Mouse (Mus musculus) testis, postnatal 10 days (tissue): Measurements from ENCODE around the gene Rcn3.
"Not testable (repeated sequence)": the region's sequence is repeated elsewhere in the genome, so short reads cannot be mapped to it uniquely, and the experiment has no call there.

Experiments
- DNase-seq: peaks from one replicate; pipeline ENCODE4 v3.0.0; 2021; ENCODE audit warnings: low spot score

Rcn3 gene

DNA sequence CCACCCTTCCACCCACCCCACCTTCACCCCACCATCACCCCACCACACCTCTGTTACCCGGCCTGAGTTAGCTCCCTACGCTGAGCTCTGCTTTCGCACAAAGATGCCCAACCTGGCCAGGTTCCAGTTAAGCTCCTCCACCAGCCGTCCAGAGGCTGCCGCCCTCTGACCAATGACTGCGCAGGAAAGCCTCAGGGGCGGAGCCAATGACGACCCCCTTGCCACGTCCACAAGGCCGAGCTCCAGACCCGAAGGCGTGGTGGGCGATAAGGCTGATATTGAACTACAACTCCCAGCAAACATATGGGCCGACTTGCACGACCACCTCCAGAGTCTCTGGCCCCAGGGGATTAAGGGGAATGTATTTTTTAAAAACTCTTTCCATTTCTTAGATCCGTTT lies at the start of gene Rcn3:
Rcn3 (minus strand) TSS at position 174 of the 400 bp plus-strand sequence.
- peak; percentile 94 for DNase-seq

DNA sequence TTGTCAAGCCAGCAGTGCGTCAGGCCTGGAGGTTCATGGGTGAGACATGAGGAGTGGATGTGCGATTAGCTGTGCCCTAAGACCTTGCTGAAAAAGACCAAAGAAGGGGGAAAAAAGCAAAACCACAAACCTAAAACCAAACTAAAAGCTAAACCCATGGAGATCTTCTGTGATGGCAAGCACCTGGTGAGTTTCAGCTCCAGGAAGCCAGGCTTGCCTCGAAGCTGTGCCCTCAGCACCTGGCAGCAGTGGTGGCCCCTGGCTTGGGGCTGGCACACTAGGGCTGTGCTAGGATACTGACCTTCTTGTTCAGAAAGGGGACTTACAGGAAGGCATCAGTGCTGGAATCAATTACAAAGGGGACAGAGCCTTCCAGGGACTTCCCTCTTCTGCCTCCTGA lies 49.3 kb upstream of the Rcn3 start:
- DNase-seq: no peak

DNA sequence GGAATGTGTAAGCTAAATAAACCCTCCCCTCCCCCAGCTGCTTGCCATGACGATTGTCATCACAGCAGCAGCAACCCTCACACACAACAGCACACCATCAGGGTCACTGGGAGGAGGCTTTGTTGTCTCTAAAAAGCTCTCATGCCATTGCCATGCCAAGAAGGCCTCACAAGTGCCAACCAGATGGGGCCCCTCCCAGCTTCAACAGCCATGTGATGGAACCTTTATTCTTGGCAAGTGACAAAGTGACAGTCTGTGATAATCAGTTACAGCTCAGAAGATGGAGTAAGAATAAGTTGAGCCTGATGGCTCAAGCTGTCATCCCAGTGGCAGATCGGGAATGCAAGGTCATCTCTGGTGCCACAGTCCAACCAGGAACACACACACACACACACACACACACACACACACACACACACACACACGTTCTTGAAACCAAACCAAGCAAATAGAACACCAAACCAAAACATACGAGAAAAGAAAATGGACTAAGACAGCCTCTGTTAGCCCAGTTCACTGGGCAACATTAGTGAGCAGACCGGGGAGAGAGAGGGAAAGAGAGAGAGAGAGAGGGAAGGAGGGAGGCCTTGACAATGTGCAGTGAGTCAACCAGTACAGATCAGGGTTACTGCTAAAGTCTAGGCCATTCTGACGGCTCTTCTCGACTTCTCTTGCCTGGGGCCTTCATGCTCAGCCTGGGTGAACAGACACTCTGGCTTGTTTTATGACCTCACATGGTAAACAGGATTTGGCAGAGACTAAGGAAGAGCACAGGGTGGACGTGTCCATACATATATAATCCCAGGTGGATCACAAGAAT lies 48.1 kb upstream of the Rcn3 start:
- no peak for DNase-seq

DNA sequence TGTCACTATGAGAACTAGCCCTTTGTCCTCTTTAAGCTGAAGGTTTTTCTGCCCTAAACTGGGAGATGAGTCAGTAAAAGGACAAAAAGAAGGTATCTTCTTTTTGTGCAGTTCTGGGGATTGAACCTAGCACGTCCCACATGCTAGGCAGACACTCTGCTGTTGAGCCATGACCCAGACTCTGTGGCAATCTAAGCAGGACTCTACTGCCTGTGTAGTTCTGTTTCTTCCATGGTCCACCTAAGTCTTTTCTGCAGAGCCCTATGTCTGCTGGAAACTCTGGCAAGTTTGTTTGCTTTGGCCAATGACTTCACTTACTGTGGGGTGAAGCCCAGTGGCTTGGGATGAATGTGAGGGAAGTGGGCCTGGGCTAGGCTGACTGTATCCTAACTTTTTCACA lies 46.4 kb upstream of the Rcn3 start:
- no peak for DNase-seq

DNA sequence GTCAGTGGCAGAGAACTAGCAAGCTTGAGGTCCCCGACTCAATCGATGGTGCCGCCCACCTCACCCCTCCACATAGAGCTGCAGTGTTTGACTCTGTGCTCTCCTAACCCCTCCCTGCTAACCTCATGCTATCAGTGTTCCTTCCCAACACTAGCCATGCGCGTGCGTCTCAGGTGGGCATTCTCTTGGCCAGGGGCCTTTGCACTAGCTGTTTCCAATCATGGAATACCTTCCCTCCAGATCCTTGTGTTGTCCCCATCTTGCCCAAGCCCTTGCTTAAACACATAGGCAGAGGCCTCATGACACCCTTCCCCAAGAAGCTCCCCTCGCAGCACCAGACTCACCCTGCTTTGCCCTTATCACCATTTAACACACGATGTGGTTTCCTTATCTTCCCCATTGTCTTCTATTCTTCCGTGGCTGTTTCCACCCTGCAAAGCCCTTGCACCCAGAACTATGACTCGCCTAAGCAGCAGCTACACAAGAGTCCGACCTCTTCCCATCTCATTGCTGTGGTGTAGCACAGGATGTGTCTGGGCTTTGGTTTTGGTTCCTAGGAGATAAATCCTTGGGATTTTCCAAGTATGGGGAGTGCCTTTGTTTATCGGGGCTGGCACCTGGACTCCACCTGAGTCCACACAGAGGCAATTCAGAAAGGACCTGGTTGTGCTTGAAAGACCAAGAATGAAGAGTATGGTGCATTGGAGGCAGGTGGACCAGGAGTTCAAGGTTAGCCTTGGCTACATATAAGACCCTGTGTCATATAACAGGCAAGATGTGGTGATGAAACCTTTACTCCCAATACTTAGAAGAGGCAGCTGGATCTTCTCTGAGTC lies 45.4 kb upstream of the Rcn3 start:
- DNase-seq: no peak

DNA sequence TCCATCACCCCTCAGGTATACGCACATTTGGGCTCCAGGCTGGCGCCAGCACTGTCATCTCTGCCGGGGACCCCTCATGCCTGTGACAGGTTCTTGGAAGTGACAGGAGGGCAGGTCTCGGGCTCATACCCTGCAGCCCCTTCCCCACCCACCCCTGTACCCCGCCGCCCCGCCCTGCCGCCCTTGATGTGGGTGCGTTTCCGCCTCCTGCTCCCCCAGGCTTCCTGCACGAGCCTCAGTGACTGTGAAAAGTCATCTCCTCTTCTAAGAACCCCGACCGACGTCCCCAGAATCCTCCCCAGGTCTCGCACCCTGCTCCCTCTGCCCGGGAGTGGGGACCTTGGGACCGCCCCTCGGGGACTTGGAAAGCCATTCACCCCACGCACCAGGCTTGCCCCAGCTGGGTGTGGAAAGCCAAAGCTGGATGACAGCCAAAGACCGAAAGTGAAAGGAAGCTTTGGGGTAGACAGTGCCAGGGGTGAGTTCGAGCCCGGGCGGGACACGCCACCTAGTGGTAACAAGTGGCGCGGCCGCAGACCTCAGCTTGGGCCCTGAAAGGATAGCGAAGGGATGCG lies 44.1 kb upstream of the Rcn3 start, which contains the start of the genes Gm45713 and Flt3l:
Gm45713 (minus strand) TSS at position 239 of the 575 bp plus-strand sequence.
Flt3l (minus strand) TSS at position 440 of the 575 bp plus-strand sequence.
- peak; percentile 94 for DNase-seq

DNA sequence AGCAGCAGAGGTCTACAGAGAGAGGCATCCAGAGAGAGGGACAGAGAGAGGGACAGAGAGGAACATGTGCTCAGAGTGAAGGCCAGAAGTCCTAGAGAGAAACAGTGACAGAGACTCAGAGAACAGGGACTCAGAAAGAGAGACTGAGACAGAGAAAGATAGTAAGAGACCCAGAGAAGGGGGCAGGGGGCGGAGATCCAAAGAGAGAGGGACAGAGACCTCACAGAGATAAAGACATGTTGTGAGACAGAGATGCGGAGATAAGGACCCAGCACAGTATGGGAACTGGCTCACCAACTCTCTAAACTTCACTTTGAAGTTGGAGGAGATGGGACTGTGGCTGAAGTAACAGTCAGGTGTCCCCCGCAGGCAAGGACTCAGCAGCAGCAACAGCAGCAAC lies 43.3 kb upstream of the Rcn3 start:
- no peak for DNase-seq

DNA sequence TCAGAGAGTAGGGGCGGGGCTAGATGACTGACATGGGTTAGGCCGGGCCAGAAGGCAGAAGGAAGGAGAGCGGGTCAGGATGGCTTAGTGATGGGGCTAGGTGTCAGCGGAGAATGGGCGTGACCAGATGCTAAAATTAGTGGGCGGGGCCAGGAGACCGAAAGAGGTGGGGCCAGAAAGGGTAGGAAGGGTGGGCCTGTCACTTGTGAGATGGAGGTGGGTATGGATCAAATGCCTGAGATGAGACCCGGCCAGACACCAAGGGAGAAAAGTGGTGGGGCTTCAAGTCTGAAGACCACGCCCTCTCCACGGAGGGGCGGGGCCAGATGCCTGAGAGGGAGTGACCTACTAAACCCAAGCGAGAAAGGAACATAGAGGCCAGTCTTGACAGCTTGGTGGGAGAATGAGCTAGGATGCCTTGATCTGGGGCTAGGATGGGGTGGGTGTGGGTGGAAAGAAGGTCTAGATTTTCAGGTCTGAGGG lies 42.6 kb upstream of the Rcn3 start:
- DNase-seq: peak; percentile 82

DNA sequence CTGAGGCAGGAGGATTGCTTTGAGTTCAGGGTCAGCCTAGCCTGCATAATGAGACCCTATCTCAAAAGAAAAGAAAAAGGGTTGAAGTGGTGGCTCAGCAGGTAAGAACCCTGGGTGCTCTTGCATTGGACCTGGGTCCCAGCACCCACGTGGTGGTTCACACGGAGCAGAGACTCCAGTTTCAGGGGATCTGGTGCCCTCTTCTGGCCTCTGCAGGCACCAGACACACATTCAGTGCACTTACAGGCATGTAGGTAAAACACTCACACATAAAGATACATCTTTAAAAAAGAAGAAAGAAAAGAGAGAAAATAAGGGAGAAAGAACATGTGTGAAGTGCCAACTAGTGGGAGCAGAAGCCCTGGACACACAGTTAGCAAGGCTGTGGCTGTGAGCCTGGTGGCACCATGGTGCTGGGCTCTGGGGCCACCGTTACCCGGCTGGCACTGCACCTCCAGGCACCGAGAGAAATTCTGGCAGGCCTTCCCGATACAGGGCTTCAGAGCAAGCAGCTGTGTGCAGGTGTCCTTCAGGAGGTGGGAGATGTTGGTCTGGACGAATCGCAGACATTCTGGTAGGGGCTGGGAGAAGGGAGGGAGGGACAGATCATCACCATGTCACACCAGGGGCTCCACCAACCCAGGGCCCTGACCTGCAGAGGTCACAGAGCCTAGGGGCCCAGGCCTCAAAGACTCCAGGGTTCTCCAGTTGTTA lies 41.6 kb upstream of the Rcn3 start:
- no peak for DNase-seq

DNA sequence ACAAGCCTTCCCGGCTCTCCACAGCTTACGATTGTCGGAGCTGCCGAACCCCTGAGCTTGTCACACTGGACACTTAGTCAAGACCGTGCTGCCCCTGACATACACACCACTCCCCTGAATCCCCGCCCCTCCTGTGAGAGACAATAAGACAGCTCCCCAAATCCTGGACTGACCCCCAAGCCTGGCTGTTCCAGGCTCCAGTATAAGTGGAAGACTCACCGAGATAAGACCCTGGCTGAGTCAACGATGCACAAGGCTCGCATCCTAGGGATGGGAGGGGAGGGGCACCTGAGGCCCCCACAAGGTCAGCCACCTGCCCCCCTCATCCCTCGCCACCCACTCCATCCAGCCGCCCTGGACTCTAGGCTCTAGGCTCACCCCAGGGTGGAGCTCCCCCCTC lies 39.8 kb upstream of the Rcn3 start:
- DNase-seq: peak; percentile 43

DNA sequence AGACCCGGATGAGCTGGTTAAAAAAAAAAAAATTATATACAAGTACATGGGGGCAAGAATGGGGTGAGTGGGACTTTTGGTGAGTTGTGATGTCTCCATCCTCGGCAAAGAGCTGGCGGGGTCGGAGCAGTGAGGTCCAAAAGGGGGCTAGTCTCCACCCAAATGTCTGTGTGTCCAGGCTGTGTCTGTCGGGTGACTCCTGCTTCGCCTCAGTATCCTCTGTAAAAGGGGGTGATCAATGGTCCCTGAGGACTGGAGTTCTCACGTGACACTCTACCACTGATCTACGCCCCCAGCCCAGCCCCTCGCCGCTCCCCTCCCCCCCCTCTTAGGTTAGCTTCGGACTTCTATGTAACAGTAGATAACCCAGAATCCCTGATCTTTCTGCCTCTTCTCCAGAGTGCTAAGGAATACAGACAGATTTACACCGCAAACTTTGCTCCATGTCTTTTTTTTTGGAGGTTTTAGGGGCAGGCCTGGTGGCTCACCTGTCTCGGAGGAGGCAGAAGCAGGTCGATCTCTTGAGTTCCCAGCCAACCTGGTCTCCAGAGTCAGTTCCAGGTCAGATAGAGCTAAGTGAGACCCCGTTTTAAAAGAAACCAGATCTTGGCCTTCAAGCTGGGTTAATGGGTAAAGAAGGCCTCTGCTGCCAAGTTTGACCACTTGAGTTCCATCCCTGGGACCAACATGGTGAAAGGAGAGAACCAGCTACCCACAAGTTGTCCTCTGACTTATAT lies 37.9 kb upstream of the Rcn3 start:
- no peak for DNase-seq

DNA sequence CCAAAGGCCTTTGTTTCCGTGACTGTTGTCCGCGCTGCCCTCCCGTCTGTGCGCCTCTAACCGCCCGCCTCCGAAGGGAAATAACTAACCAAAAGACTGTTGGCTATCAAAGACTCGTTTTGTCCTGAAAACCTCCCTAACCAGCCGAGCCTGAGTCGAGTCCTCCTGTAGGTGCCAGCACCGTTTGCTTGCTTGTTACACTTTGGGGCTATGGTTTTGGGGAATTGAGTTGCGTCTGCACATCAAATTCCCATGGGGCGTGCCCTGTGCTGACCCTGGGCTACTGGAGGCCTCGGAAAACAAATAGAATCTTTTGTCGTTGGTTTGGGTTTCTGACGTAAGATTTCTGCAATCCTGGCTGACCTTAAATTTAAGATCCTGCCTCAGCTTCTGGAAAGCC lies 37.3 kb upstream of the Rcn3 start:
- peak; percentile 80 for DNase-seq

DNA sequence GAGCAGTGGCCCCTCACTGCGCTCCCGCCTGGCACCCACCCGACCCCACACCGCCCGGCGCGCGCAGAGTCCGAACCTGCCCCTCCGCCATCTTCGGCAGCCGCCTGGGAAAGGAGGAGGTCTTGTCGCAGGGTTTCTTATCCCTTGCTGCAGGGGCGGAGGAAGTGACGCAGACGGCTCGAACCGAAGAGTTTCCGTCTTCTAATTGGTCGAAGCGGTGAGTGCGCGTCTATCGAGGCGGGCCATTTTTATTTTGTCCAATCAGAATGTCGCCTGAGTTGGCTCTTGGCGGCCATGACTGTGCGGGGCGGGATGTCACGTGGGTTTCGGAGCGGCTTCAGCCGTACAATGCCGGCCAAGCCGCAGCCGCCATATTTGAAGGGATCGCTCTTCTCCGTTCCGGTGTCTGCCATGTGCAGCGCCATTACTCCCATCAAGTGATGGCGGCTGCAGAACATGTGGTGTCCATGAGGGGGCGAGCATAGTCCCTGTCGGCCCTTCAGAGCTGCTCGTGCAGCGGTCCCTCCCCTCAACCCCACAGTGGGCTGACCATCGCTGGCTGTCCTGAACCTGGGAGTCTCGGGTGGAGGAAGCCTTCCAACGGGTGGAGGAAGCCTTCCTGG lies 36.7 kb upstream of the Rcn3 start, which contains the start of gene Rpl13a:
Rpl13a (minus strand) TSS at position 138 of the 623 bp plus-strand sequence.
- peak; percentile 97 for DNase-seq

DNA sequence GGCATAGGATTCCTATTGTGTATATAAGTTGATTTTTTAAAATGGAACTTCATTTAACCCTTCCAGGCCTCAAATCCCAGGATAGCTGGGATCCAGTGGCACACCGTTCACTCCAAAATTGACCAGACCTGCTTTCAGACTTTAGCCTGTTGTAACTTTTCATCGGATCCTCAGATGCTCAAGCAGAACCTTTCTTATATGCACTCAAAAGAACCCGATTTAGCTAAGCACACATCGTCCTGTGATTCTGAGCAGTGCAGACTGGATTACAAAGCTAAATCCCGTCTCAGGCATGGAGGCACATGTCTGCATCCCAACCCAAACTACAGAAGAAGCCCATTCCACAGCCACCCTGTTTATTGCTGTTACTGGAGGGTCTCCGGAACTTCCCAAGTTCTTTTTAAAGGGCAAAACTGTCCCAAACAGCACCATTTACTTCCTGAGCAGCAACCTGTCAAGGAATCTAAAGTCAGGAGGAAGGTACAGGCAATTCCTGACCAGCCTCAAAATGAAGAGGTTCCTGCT lies 35.7 kb upstream of the Rcn3 start:
- DNase-seq: no peak

DNA sequence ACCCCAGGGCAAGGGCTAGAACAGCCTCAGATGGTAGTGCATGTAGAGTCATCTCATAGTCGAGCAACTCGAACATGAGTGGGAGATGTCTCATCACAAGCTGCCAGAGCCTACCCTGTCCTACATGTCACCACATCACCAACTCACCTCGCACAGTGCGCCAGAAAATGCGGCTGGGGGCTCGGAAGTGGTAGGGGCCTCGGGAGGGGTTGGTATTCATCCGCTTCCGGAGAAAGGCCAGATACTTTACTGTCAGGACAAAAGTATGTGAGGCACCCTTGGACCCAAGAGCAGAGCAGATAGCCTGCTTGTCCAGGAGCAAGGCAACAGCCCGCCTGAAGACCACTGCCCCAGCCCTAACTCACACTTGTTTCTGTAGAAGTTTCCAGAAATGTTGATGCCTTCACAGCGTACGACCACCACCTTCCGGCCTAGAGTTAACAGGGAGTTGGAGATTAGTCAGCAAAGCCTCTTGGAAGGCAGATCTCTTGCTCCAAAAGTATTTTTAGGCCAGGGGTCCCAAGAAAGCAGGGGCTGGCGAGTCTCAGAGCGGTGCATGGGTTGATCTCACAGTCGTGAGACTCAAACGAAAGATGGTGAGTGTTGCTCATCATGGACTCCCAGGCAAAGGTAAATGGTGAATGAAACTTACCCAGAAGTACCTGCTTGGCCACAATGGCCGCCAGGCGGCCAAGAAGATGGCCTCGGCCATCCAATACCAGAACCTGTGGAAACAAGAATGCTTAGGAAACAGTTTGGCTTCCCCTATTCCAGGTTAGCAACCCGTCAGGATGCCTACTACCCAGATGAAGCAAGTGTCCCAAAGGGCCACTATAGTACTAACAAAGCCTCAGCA lies 35.1 kb upstream of the Rcn3 start:
- DNase-seq: no peak

DNA sequence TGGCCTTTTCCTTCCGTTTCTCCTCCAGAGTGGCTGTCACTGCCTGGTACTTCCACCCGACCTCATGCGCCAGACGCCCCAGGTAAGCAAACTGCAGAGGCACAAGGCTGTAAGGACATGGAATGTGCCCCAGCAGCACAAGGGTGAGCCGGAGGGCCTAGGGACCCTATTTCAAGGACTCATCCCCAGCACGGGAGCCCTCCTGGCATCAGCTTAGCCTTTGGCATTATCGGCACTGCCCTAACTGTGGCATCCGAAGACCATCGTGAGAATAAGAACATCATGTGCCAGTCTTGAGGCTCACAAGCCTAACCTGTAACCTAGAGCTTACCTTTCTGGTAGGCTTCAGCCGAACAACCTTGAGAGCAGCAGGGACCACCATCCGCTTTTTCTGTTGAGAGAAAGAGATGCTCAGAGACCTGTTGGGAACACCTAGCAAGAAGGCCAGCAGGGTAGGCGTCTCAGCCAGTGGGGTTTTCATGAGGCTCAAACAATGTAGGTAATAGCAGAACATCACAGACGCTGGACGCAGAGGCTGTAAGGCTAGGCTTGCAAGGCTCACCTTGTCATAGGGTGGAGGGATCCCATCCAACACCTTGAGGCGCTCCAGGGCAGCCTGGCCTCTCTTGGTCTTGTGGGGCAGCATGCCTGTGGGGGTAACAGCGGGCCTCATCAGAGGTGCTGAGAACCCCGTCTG lies 34.3 kb upstream of the Rcn3 start:
- DNase-seq: no peak

DNA sequence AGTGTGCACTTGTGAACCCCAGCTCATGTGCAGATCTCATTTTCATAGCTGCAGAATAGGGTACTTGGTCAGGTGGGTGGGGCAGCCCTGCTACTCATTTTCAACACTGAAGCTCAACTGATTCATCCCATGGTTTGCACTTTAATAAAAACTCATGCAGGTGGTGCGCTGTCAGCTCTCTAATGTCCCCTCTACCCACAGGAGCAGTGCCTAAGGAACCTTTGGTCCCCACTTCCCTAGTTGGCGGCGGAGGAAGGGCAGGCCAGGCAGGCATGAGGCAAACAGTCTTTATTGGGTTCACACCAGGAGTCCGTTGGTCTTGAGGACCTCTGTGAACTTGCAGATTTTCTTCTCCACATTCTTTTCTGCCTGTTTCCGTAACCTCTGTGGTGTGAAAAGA lies 33.6 kb upstream of the Rcn3 start:
- not testable (repeated sequence) for DNase-seq

DNA sequence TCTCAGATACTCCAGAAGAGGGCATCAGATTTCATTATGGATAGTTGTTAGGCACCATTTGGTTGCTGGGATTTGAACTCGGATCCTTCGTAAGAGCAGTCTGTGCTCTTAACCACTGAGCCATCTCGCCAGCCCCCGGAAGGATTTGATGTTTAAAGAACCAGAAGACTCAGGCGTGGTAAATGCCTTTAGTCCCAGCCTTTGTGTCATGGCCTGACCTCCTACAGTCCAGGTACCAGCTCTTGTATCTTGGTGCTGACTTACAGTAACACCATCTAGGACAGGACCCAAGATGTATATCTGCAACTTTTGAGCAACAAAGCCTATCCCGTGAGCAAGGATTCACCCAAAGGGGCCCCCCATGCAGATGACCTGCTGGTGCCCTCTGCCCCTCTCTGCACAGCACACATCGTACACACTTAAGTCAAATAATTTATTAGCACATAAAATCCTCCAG lies 33.2 kb upstream of the Rcn3 start:
- DNase-seq: no peak
